Mouse (Mus musculus): ENCODE measurements at regions not wholly inside any gene's neighbourhood (a gene's known extent, or its start where the extent isn't known, plus 50 kb on each side); places are given as distances from the start of the nearest gene placed in this dataset.
A peak's percentile ranks its signal among the peaks of the same experiment; 100 is the strongest.

DNA sequence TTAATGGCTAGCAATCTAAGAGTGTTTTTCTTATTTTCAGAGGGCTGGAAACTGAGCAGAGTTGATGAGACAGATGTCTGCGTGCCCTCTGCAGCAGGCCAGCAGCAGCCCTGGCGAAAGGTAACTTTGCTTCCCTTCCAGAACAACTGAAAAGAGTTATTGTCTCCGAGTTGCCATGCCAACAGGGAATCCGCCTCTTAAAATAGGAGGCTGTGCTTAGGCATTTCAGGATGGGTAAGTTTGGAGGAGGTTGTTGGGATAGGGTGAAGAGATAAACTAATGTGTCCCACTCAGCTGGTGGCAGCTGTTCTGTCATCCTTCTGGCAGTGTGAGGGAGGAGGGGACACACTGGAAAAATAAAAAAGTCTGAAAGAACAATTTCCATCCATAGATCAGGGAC, 100.6 kb upstream of the Sertad2 start:
- TF ChIP-seq EP300 (optimal IDR thresholded peaks at IDR 0.05): no peak
- TF ChIP-seq CTCF (IDR thresholded peaks at IDR 0.05; ENCODE audit: low read depth): no peak
- Histone ChIP-seq H3K4me2 (replicated peaks; ENCODE audit: low read depth) (no peak overlapping the region), H3K9ac (ENCODE audit: low read length) (no peak overlapping the region), H3K27ac (replicated peaks) (no peak overlapping the region), H3K9me3 (ENCODE audit: control insufficient read depth, low read length) (no peaks in the 10 kb centered on the region), H3K4me3 (ENCODE audit: low read depth, low read length) (no peak overlapping the region), H3K36me3 (ENCODE audit: control insufficient read depth, insufficient read depth, low read length) (no peaks in the 10 kb centered on the region), H3K4me1 (replicated peaks; ENCODE audit: control insufficient read depth, insufficient read depth) (no peaks in the 10 kb centered on the region; the same call in 1 of the 2 replicates), H3K27me3 (ENCODE audit: control insufficient read depth, insufficient read depth, low read length) (no peaks in the 10 kb centered on the region)
- DNase-seq (ENCODE audit: low spot score) (no peak), ATAC-seq (ENCODE audit: low FRiP score, low TSS enrichment) (no peak)
- 51% methylated on average over 4 of the region's 4 CpGs for WGBS

DNA sequence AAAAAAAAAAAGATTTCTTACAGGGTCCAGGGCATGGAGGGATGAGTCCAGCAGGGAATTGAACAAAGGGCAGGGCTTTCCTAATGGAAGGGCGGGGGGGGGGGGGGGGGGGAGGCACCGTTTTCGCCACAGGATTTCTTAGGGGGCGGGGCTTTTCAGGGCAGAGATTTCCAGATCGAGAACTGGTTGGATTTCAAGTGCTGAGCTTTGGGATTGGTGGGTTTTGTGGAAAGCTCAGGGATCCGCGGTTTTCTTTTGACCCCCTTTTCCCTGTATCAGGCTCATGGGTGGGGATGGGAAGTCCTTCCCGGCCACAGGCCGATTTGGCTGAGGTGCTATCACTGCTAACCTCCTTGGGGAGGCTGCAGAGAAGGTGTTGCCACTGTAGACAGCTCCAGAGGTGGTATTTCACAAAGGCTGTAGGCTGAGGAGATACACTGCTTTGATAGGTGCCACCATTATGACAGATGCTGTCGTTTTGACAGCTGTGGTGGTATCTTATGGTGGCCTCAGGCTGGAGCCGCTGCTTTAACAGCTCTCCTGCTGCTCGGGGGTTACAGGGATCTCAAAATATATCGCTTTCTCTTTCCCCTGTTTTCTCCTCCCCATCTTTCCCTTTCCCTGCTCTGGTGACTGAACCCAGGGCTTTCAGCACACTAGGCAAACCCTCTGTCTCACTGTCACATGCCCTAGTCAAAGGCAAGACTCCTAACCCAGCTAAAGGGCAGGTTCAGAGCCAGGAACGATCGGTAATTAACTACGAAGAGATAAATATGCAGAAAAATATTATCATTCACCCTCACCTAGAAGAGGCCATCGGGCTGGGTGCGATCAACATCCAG, 97.8 kb upstream of the Sertad2 start:
- Histone ChIP-seq H3K4me2 (replicated peaks; ENCODE audit: low read depth) (peak overlapping the region; percentile 63), H3K9me3 (ENCODE audit: control insufficient read depth, low read length) (no peaks in the 10 kb centered on the region), H3K4me3 (ENCODE audit: low read depth, low read length) (peak overlapping the region; percentile 36), H3K27me3 (ENCODE audit: control insufficient read depth, insufficient read depth, low read length) (no peaks in the 10 kb centered on the region), H3K27ac (replicated peaks) (no peak overlapping the region), H3K9ac (ENCODE audit: low read length) (peak overlapping the region; percentile 54), H3K36me3 (ENCODE audit: control insufficient read depth, insufficient read depth, low read length) (no peaks in the 10 kb centered on the region), H3K4me1 (replicated peaks; ENCODE audit: control insufficient read depth, insufficient read depth) (no peaks in the 10 kb centered on the region; the same call in 1 of the 2 replicates)
- no peak for DNase-seq (ENCODE audit: low spot score)
- 0 out of 2 replicates have a peak, but pooled peaks have one; percentile 5 for ATAC-seq (ENCODE audit: low FRiP score, low TSS enrichment)
- no peak for TF ChIP-seq EP300 (optimal IDR thresholded peaks at IDR 0.05)
- no peak for TF ChIP-seq CTCF (IDR thresholded peaks at IDR 0.05; ENCODE audit: low read depth)
- 8% methylated on average over 17 of the region's 18 CpGs for WGBS

DNA sequence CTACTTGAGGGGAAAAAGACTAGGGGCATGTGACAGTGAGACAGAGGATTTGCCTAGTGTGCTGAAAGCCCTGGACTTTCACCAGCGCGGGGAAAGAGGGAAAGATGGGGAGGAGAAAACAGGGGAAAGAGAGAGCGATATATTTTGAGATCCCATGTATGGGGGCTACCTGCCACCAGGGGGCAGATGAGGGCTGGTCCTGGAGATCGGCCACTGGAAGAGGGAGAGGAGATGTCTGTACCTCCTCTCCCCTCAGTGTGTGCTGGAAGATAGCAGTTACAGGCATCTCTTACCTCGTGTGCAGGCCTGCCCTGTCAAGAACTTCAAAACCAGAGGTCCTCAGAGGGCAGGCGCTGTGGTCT, 97.2 kb upstream of the Sertad2 start:
- peak overlapping the region; percentile 36 for H3K4me3 ChIP-seq (ENCODE audit: low read depth, low read length)
- TF ChIP-seq EP300 (optimal IDR thresholded peaks at IDR 0.05) (no peak), CTCF (IDR thresholded peaks at IDR 0.05; ENCODE audit: low read depth) (peak; percentile 93)
- H3K9me3 ChIP-seq (ENCODE audit: control insufficient read depth, low read length): no peaks in the 10 kb centered on the region
- no peaks in the 10 kb centered on the region; the same call in 1 of the 2 replicates for H3K4me1 ChIP-seq (replicated peaks; ENCODE audit: control insufficient read depth, insufficient read depth)
- ATAC-seq (ENCODE audit: low FRiP score, low TSS enrichment) (peak; percentile 76), DNase-seq (ENCODE audit: low spot score) (peak; percentile 79)
- H3K4me2 ChIP-seq (replicated peaks; ENCODE audit: low read depth): peak overlapping the region; percentile 63
- no peaks in the 10 kb centered on the region for H3K36me3 ChIP-seq (ENCODE audit: control insufficient read depth, insufficient read depth, low read length)
- WGBS: 3% methylated on average over 6 of the region's 6 CpGs
- no peaks in the 10 kb centered on the region for H3K27me3 ChIP-seq (ENCODE audit: control insufficient read depth, insufficient read depth, low read length)
- H3K9ac ChIP-seq (ENCODE audit: low read length): peak overlapping the region; percentile 54
- H3K27ac ChIP-seq (replicated peaks): no peak overlapping the region

DNA sequence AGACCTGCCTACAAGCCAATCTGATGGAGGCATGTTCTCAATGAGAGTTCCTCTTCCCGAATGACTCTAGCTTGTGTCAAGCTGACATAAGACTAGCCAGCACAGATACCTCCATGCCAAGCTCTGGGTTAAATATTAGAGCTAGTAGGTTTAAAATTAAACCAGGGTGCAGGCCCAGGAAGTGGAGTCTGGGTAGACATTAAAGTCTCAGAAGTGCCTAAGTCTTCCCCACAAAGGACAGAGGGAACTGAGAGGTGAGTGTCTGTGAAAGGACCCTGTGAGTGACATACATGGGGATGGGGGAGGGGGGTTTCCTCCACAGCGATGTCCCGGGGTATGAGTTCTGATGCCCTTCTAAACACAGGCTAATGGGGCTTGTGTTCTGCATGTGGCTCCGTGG, 90.2 kb upstream of the Sertad2 start:
- no peaks in the 10 kb centered on the region for H3K9me3 ChIP-seq (ENCODE audit: control insufficient read depth, low read length)
- no peak for DNase-seq (ENCODE audit: low spot score)
- no peaks in the 10 kb centered on the region for H3K4me1 ChIP-seq (replicated peaks; ENCODE audit: control insufficient read depth, insufficient read depth)
- no peak overlapping the region for H3K27ac ChIP-seq (replicated peaks)
- H3K9ac ChIP-seq (ENCODE audit: low read length): no peak overlapping the region
- H3K4me2 ChIP-seq (replicated peaks; ENCODE audit: low read depth): no peak overlapping the region
- WGBS: 63% methylated on average over 4 of the region's 4 CpGs
- ATAC-seq (ENCODE audit: low FRiP score, low TSS enrichment): no peak
- no peaks in the 10 kb centered on the region for H3K27me3 ChIP-seq (ENCODE audit: control insufficient read depth, insufficient read depth, low read length)
- no peaks in the 10 kb centered on the region for H3K36me3 ChIP-seq (ENCODE audit: control insufficient read depth, insufficient read depth, low read length)
- no peak for TF ChIP-seq CTCF (IDR thresholded peaks at IDR 0.05; ENCODE audit: low read depth)
- TF ChIP-seq EP300 (optimal IDR thresholded peaks at IDR 0.05): no peak
- H3K4me3 ChIP-seq (ENCODE audit: low read depth, low read length): no peak overlapping the region

DNA sequence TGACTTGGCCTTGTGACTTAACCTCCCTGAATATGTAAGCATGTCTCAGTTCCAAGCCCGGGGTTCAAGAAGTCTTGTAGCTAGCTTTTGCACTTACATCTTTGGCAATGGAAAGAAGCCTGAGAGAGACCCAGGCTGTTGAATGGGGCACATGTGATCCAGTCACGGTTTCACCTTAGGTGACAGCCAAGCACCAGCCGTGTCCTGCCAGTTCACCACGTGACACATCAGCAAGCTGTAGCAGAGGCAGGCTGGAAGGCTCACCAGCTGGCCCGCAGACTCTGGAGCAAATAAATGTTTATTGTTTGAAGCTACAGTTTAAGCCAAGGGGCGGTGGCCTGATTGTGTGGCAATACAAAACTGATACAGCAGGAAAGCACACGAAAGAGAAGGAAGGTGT, 89.3 kb upstream of the Sertad2 start:
- Histone ChIP-seq H3K9ac (ENCODE audit: low read length) (no peak overlapping the region), H3K4me1 (replicated peaks; ENCODE audit: control insufficient read depth, insufficient read depth) (no peaks in the 10 kb centered on the region), H3K4me3 (ENCODE audit: low read depth, low read length) (no peak overlapping the region), H3K27ac (replicated peaks) (no peak overlapping the region), H3K9me3 (ENCODE audit: control insufficient read depth, low read length) (no peaks in the 10 kb centered on the region), H3K27me3 (ENCODE audit: control insufficient read depth, insufficient read depth, low read length) (no peaks in the 10 kb centered on the region), H3K4me2 (replicated peaks; ENCODE audit: low read depth) (no peak overlapping the region), H3K36me3 (ENCODE audit: control insufficient read depth, insufficient read depth, low read length) (no peaks in the 10 kb centered on the region)
- TF ChIP-seq CTCF (IDR thresholded peaks at IDR 0.05; ENCODE audit: low read depth): no peak
- TF ChIP-seq EP300 (optimal IDR thresholded peaks at IDR 0.05): no peak
- DNase-seq (ENCODE audit: low spot score) (peak; percentile 32), ATAC-seq (ENCODE audit: low FRiP score, low TSS enrichment) (peak; percentile 36; the same call in 1 of the 2 replicates)
- WGBS: 48% methylated on average over 7 of the region's 7 CpGs
